Mouse (Mus musculus): ENCODE results near the gene Fsd1.
"Not testable (repeated sequence)": the region's sequence is repeated elsewhere in the genome, so short reads cannot be mapped to it uniquely, and the experiment has no call there.

The Fsd1 gene

GRCm38 (mm10) chr17:55986030-55986961 lies at the start of gene Fsd1:
TSS of gene Fsd1 (plus strand) at chr17:55986509.
- DNase-seq (ENCODE audit: extremely low read depth, low read depth) = no peak

DNA sequence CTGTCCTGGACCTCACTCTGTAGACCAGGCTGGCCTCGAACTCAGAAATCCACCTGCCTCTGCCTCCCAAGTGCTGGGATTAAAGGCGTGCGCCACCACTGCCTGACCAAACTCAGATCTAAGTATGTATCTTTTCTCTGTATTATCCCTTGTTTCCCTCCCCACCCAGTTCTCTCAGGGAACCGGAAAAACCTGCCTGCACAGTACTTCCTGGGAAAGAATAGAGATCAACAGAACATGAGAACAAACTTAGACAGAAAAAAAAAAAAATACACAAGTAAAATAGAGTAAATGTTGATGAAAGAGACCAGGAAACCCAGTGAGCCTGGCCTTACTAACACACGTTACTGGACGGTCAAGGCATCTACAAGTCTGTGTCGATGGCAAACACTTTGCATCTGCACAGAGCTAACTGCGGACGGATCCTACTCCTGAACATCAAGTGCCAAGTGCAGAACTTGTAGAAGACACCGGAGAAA lies 41.9 kb upstream of the Fsd1 start:
- not testable (repeated sequence) for DNase-seq (ENCODE audit: extremely low read depth, low read depth)

GRCm38 (mm10) chr17:55944866-55945682 lies 41.2 kb upstream of the Fsd1 start:
- peak; percentile 75 for DNase-seq (ENCODE audit: extremely low read depth, low read depth)

DNA sequence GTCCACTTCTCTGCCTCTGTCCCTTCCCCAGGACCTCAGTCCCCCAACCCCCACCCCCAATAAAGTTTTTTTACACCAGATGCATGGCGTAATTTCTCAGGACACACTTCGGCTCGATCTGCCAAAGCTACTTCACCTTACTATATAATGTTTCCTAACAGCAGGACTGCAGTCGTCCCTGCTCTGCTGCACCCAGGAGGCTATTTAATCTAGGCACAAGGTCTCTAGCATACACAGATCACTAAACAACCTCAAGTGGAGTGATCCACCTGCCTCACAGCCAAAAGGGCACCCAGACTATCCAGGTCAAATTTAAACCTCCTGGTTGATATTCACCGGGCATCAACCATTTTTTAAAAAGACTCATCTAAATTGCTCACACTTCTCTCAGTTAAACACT lies 40.6 kb upstream of the Fsd1 start:
- no peak for DNase-seq (ENCODE audit: extremely low read depth, low read depth)

GRCm38 (mm10) chr17:55948647-55949046 lies 37.7 kb upstream of the Fsd1 start:
- DNase-seq (ENCODE audit: extremely low read depth, low read depth) = no peak

GRCm38 (mm10) chr17:55949400-55949799 lies 36.9 kb upstream of the Fsd1 start, which contains the start of gene Zfp119b:
TSS of gene Zfp119b (minus strand) at chr17:55949500.
- no peak for DNase-seq (ENCODE audit: extremely low read depth, low read depth)

GRCm38 (mm10) chr17:55950601-55951000 lies 35.7 kb upstream of the Fsd1 start:
- no peak for DNase-seq (ENCODE audit: extremely low read depth, low read depth)

GRCm38 (mm10) chr17:55952041-55952440 lies 34.3 kb upstream of the Fsd1 start:
- DNase-seq (ENCODE audit: extremely low read depth, low read depth) = no peak

GRCm38 (mm10) chr17:55952447-55953027 lies 33.8 kb upstream of the Fsd1 start, which contains the start of gene Ebi3:
TSS of gene Ebi3 (plus strand) at chr17:55952640.
- DNase-seq (ENCODE audit: extremely low read depth, low read depth) = no peak

- DNase-seq (ENCODE audit: extremely low read depth, low read depth) = no peak
Measured at GRCm38 (mm10) chr17:55953751-55954150, 32.6 kb upstream of the Fsd1 start.

DNA sequence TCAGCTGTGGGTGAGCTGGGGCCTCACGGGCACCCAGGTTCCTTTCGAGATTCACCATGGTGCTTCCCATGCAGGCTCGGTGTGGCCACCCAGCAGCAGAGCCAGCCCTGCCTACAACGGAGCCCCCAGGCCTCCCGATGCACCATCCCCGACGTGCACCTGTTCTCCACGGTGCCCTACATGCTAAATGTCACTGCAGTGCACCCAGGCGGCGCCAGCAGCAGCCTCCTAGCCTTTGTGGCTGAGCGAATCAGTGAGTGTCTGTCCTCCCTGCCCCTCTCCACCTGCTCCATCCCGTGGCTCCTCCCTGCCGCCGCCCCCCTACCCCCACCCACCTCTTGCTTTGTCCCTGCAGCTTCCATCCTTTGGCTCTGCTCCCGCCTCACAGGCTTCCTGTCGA lies 32.1 kb upstream of the Fsd1 start:
- no peak for DNase-seq (ENCODE audit: extremely low read depth, low read depth)

DNA sequence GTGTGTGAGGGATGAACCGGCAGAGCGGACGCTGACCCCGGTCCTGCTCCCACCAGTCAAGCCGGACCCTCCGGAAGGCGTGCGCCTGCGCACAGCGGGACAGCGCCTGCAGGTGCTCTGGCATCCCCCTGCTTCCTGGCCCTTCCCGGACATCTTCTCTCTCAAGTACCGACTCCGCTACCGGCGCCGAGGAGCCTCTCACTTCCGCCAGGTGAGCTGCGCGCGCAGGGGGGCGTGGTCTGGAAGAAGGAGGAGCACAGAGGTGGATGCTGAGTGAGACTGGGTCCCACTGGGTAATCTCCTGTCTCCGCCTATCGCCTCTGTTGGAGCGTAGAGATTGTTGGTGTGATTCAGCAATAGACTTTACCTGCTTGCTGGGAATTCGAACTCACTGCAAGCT lies 30.2 kb upstream of the Fsd1 start:
- DNase-seq (ENCODE audit: extremely low read depth, low read depth) = no peak

DNA sequence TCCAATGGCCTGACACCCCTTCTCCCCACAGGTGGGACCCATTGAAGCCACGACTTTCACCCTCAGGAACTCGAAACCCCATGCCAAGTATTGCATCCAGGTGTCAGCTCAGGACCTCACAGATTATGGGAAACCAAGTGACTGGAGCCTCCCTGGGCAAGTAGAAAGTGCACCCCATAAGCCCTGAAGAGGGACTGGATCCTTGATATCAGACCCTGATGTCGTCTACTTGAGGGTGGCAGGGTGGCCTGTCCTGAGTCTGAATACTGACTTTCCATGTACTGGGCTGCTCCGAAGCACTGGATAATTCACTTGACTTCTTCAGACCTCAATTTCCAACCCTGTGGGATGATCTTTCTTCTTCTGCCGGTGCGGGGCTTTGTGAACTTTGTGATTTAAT lies 29.7 kb upstream of the Fsd1 start:
- DNase-seq (ENCODE audit: extremely low read depth, low read depth) = no peak

DNA sequence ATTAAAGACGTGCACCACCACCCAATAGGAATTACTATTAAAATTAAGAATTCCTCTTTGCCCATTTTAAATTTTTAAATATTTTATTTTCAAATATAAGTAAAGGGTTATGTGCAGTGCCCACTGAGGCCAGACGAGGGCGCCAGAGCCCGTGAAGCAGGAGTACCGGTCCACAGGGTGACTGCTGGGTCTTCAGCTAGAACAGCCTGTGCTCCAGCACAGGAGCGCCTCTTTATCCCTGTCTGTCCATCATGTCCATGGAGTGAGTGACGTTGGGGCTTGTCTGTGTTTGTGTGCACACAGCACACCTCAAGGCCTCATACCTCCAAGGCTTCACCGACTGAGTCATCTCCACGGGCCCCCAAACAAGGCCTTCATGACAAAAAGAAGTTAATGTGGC lies 29.1 kb upstream of the Fsd1 start:
- DNase-seq (ENCODE audit: extremely low read depth, low read depth) = no peak

DNA sequence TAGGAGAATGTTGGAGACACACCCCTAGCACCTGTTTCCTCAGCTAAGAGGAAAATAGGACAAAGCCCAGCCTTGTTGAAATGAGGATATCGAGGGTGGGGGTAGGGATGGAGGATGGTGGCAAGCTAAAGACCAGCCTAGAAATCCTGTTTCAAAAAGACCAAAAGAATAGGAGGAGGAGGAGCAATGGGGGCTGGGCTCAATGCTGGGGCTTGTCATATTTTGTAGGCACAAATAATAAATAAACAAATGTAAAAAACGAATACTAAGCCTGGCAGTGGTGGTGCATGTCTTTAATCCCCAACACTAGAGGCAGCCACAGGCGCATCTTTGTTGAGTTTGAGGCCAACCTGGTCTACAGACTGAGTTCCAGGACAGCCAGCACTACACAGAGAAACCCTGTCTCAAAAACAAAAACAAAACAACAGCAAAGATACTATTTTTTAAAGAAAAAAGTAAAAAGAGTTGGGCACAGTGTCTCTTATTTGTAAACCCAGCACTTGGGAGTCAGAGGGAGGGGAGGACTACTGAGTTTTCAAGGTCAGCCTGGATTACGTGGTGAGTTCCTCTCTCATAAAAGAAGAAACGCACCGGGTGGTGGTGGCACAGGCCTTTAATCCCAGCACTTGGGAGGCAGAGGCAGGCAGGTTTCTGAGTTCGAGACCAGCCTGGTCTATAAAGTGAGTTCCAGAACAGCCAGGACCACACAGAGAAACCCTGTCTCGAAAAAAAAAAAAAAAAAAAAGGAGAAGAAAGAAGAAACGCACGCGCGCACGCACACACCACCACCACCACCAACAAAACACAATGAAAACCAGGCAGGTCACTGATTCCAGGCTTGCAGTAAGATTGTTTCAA lies 28.4 kb upstream of the Fsd1 start:
- no peak for DNase-seq (ENCODE audit: extremely low read depth, low read depth)

GRCm38 (mm10) chr17:55958584-55958886 lies 27.8 kb upstream of the Fsd1 start:
- no peak for DNase-seq (ENCODE audit: extremely low read depth, low read depth)

- DNase-seq (ENCODE audit: extremely low read depth, low read depth) = peak; percentile 95
Measured at GRCm38 (mm10) chr17:55958918-55959728, 27.2 kb upstream of the Fsd1 start, which contains the start of gene Yju2. TSS of gene Yju2 (plus strand) at chr17:55959099.

DNA sequence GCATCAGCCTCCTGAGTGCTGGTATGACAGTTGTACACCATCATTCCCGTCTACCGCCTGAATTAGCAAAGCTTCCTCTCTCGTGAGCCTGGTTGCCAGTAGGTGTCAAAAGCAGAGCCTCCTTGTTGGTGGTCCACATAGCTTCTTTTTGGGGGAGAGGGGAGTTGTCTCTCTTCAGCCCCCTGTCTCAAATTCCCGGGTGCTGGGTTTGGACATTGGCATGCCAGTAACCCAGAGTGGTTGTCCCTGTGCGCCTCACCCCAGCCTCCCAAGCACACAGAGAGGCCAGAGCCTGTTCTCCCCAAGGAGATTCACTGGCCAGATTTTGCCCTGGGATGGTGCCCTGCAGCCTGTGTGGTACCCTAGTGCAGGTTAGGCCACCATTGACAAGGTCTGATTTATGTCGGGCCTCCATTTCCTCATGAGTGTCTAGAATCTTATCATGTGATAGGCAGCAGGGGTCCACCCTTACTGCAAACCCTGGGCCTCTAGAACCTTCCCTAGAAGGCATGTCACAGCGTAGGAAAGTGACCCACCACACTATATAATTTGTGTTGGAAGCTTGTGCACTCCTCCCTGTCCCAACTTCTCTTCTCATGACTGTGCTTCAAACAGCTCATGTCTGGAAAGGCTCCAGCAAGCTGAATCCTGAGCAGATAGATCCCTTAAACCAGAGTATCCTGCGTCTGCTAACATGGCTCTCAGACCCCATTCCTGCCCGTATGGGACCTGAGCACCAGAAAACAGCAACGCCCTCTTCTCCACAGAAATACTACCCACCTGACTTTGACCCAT lies 26.2 kb upstream of the Fsd1 start:
- no peak for DNase-seq (ENCODE audit: extremely low read depth, low read depth)

- DNase-seq (ENCODE audit: extremely low read depth, low read depth) = no peak
Measured at GRCm38 (mm10) chr17:55960791-55961190, 25.5 kb upstream of the Fsd1 start.
